Mouse (Mus musculus) activated CD4-positive, CD25-positive, alpha-beta regulatory T cell, adult 4 months (primary cell): ENCODE results near the gene Crabp1. TPM values are rescaled to one million over a fixed set of nuclear protein-coding genes. Genes with fewer than 3 reads are reported as not detected.

Experiments used
- ATAC-seq: one replicate; pipeline ENCODE4 v1.8.0; 2017
- polyA plus RNA-seq, 2 experiments: library from polyadenylated mRNA; unstranded; fragments of 100-300 nt; shearing (Covaris generic); gene quantifications; one replicate each; pipeline ENCODE4 v1.2.1; 2017

Gene Crabp1
- not detected for polyA plus RNA-seq

DNA sequence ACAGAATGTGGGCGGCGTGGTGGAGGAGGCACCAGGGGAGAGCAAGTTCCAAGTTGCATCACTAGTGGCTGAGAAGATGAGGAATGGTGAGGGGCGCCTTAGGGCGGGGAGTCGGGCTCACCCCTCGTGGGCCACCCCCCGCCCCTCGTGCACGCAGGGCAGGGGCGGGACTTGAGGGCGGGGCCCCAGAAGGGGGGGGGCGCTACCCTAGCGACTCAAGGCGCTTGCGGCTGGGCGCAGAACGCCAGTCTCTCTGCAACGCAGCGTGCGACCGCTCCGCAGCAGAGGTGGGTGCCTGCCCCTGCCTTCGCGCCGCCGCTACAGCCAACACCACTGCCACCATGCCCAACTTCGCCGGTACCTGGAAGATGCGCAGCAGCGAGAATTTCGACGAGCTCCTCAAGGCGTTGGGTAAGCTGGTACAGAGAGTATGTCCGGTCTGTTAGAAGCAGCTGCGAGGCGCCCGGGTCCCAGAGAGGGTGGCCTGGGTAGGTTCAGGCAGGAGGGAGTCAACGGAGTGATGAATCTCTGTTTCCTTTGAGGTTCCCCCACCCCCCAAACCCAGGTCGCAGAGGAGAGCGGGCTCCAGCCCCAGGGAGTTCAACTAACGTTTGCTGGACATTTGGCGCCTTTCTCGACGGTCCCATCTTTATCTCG, at the start of gene Crabp1:
Crabp1 (plus strand) TSS at position 188 of the 657 bp plus-strand sequence.
- no peak for ATAC-seq

DNA sequence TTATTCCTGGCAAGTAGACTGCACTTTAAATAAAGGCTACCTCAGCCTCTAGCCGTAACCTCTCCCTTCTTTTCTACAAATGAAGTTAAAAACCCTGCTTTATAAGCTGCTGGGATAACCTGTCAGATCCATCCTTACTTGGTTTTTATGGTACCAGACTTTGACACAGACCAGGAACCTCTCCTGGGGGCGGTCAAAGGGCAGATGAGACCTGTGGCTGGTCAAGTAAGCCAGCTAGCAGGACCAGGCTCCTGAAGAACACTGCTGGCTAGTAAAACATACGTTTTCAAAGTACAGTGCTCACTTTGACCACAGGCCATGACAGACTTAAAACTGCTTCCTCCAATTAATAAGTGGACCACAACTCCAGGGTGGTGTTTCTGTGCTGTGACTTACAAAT, 48.8 kb upstream of the Crabp1 start:
- no peak for ATAC-seq

DNA sequence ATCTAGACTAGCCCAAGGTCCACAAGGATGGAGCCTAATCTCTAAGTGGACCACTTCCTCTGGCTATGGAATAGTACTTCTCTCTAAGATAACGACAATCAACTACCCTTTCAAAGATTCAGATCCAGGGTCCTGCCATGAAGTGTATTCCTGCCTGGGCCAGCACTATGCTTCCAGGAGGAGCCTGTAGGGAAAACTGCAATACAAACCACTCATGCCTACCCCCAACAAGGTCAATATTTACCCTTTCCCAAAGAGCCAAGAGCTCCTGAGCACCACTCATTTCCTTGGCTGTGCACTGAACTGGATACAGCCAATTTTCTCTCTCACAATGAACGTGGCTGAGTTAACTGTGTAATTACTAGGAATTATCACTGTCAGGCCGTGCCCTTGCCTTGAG, 47.0 kb upstream of the Crabp1 start:
- no peak for ATAC-seq

DNA sequence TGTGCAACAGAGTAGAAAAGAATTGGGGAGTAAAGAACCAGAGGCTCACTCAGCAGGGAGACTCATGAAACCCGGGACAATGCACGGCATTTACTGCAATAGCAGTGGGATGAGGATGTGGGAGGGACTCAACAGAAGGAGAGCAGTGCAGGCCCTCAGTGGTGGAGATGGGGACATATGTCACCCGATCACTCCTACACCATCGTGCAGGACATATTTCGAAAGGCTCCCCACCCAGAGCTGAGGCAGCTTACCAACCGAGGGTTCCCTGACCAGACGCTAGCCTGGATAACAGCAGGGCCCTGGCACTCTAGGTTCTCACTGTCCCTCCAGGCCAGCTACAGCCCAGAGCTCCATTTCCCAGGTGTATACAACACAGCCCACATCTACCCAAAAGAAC, 42.4 kb upstream of the Crabp1 start:
- ATAC-seq: no peak

DNA sequence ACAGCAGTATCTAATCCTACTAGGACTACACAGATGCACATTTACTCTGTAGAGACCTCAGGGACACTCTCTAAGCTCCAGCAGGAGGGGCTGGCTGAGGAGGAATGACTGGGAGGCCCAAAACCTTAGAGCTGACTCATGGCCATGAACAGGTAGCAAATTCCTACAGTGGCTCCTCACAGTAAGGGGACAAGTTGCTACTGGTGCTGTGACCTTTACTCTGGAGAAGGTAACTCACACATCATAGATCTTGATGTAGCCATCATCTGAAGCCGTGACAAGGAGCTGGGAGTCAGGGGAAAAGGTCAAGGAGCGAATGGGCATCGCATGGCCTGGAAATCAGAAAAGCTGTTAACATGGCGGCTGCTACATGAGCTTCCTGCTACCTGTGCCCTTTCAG, 42.0 kb upstream of the Crabp1 start:
- ATAC-seq: no peak

DNA sequence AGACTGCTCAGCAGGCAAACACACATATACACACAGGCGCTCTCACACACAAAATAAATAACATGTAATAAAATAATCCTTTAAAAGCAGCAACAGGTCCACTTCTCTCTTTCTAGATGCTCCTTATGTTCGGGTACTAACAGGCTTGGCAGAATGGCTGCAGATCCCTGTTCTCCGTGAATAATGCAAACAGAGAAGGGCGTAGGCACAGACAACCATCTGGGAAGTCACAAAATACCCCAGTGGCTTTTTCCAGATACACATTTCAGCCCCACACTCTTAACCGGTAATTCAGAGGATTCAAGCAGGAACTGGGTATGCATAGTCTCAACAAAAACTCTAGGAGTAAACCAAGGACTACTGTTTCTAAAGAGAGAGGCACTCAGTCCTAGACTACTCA, 38.2 kb upstream of the Crabp1 start:
- no peak for ATAC-seq

DNA sequence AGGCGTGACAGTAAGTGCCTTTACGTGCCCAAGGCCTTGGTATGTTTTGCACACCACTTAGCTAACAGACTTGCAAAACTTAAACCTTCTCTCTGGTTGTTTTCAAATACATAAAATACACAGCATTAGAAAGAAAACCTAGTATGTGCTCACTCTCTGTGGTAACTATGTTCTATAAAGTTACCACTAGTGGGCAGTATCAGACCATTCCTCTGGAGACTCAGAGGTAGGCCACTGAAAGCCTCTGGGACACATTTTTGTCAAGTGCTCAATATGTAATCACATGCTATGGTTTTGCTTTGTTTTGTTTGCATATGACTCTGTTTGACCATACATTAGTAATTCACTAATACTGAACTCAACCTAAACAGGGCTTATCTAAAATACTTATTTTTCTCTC, 32.4 kb upstream of the Crabp1 start:
- no peak for ATAC-seq

DNA sequence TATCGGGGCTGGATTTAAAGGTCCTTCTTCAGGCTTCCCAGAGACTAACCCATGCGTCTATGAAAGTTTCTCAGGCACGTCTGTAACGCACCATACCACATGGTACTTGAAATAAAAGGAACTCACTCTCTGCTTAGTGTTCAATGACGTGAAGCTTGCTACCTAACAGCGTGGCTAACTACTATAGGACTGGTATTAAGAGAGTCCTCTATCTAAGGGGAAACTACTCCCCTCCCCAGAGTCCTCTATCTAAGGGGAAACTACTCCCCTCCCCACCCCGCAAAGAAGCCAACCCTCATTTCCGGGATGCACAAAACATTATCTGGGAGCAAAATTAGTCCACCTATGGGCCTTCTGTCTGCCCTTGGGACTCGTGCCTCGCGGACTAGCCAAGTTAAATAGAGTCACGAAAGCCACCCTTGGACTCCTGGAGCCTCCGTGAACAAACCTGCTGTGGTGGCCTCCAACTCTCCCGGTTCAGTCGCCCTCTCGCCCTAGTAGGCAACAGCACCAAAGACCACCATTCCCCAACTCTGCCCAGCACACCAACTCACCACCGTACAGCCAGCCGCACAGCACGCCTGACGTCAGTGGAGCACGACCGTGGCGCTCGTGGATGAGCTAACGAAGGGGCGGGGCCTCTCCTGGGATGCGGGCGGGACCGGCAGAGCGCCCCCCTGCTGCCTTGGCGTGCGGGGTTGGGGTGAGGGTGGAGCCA, 30.5 kb upstream of the Crabp1 start, which contains the start of gene Wdr61:
Wdr61 (minus strand) TSS at position 599 of the 718 bp plus-strand sequence.
- ATAC-seq: peak; percentile 85

DNA sequence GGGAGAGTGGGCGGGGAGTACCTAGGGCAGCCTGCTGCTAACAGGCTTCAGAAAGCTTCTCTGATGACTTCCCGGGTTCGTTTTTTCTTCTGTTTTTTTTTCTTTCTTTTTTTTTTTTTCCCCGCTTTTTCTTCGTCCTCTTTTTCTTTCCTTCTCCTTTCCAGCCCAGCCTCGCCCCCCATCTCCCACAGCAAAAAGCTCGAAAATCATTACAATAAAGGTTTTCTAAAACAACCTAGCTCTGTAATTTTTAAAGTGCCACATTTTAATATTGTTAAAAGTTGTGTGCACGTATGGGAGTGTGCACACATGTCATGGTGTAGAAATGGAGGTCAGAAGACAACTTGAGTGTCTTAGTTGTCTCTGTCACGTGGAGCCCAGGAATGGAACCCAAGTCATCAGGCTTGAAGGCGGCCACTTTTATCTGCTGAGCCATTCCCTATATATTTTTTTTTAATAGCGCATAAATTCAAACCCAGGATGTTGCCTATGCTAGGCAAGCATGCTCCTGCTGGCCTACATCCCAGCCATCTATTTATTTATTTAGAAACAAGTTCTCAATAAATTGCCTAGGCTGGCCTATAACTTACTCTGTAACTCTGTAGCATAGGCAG, 29.8 kb upstream of the Crabp1 start:
- no peak for ATAC-seq

DNA sequence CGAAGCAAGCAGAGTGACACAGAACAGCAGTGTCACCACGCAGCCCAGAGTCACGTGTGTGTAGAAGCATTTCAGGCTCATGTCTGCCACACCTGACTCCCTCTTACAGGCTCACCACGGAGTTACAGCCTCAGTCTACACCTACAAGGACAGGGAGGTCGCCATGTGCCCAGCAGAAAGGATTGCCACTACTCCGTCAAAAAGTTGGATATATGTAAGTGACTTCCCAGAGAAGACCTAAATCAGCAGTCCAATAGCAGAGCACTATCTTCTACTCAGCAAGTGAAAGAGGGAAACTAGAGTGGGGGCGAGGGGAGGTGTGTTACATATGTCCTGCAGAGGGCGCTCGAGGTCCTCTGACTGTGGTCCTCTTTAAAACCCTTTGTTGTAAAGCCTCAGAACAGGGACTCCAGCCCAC, 28.3 kb upstream of the Crabp1 start:
- ATAC-seq: no peak

DNA sequence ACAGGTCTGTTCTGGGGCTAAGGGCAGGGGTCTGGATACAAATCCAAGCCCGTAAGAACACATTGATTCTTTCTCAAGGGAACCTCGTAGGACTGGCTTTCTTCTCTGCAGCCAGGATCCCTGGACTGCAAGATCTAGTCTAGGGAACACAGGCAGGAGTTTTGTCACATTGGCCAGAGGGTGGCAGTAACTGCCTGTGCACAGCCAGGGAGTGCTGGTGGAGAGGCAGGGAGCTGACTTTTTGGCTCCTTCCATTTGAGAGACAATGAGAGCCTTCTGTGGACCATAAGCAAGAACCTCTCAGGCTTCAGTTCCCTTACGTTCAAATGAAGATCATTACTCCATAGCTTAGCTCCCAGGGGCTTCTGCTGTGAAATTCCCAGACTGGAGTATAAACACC, 26.2 kb upstream of the Crabp1 start:
- no peak for ATAC-seq

DNA sequence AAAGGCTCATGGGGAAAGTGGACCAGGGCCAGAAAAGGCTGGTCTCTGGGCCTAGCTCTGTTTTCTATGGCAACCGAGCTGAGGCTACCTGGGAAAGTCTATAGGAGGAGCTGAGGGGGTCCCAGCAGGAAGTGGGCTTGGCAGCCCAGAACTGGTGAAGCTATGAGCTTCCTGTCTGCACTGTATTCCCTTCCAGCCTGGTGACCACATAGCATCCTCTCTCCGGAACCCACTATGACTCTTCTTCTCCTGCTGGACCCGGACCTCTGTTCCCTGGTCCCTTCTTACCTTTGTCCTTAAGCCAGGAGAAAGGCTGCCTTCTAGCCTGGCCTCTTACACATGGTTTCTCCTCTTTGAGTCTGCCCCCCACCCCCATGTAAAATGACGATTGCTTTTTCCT, 20.7 kb upstream of the Crabp1 start:
- ATAC-seq: no peak

DNA sequence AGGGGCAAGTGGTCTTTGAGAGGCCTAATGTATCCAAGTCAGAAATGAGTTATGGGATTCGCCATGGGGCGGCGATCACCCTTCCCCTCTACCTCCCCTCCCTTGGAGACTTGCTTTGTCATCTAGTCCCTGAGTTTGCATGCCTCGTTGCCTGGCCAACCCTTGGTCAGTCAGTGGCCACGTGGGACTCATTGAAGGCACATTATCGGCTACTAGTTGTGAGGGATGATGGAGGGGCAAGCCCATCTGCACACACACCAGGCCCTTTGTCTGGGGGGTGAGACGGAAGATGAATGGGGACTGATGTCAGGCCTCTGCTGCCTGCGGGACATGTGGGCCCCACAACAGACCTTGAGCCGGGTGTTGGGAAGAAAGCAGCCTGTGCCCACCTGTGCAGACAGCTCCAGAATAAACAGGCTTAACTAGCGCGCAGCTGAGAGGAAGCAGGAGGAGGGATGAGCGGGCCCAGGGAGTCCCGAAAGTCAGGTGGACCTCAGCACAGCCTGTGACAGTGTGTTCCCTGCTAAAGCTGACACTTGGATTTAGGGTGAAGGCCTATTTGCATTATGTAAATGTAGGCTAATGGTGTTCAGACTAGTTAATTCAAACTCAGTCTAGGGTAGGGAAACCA, 18.7 kb upstream of the Crabp1 start:
- ATAC-seq: no peak

DNA sequence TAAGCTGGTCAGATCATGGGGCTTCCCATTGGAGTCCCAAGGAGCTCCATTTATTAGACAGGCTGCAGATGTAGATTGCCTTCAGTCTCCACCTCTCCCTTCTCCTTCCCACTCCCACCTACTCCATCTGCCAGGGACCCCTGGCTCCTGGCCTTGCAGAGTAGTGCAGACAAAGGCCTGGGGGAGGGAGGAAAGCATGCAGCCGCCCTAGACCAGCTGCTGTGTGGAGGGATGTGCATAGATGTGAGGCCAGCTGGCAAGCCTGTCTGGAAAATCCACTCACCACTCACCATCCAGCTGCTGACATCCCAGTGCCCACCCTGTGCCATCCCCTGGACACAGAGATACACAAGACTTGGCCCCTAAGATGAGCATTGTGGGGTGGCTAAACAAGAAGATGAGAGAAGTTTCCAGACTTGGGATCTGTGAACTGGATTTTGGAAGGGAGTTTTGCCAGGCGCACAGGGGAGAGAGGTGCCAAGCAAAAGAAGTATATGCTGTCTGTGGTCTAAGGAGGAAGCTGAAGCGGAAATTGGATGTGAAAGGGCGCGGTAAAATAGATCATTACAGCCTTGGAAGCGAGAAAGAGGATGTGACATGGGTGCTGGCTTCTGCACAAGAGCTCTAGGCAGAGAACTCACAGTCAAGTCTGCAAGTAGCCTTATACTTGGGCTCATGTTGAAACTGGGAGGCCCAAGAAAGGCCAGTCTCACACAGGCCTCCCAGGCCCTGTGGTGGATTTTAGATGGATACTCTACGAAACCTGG, 14.2 kb upstream of the Crabp1 start:
- ATAC-seq: no peak

DNA sequence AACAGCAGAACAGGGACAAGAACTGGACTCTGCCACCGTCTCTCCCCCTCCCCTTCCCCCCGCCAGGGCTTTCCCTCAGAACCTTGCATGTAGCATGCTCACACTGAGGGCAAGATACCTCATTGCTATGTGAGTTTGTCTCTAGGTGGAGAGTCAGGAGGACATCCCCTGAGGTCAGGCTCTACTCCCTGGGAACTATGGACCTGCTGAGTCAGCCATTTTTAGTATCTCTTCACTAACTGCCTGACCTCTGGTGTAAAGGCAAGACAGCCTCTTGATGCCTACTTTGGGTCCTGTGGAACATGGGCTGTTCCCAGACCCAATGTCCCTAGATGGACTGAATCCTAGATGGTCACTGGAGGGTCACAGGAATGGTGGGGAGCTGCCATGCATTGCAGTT, 12.9 kb upstream of the Crabp1 start:
- ATAC-seq: no peak

DNA sequence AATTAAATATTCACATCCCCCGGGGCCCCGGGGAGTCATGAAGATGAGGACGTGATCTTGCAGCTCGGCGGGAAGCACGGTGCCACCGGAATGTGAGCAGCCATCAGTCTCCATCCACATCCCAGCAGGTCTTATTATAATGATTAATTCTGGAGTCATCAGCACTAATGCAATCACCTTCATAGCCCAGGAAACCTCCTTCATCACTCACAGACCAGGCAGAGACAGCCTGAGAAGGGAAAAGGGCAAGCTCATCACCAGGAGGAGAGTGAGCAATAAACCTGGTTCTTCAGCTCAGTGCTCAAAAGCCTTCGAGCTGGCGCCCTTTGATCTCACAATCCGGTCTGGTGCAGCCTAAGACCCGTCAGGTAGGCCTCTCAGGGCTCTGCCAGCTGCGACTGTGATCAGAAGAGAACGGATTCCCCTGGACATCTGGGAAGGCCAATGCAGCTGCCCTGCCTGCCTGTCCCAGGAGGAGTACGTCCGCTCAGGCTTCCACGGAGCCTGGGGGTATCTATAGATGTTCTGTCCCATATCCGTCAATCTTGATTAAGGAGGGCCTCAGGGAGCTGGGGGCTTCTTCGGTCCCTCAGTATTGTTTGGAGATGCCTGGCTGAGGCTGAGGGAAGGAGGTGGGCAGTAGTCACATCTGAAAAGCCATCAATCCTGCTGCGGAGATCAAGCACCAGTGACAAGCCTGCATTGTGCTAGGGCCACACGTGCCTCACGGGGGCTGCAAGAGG, 12.2 kb upstream of the Crabp1 start:
- ATAC-seq: no peak

DNA sequence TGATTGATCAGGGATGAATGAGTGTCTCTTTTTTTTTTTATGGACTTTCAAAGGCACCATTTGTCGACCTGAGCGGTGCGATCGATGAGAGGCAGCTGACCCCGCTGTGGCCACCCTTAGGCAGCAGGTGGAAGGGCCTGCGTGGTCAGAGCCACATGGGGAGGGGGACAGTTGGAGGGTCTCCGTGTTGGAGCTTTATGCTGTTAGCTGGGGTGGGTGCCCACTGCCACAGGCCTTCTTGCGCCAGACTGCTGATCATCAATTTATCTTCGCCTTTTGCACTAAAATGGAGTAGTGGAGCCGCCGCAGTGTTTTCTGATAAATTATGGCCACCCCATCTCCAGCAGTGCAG, 11.6 kb upstream of the Crabp1 start:
- no peak for ATAC-seq

DNA sequence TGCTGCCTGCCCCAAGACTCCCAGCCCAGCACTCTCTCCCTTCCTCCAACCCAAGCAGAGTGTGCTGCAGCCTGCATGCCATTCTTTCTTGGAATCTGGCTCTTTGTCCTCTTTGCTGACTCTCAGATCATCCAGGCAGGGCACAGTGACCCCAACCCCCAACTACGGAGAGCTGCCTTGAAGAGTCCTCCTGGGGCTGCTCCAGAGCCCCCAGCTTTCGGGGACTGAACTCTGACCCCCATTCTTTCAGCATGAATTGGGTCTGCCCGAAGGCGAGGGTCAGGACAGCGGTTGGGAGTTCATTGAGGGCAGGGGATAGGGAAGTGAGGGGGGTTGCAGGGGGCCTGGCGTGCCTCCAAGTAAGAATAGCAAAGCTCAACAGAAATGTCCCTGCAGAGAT, 5.0 kb upstream of the Crabp1 start:
- ATAC-seq: no peak

DNA sequence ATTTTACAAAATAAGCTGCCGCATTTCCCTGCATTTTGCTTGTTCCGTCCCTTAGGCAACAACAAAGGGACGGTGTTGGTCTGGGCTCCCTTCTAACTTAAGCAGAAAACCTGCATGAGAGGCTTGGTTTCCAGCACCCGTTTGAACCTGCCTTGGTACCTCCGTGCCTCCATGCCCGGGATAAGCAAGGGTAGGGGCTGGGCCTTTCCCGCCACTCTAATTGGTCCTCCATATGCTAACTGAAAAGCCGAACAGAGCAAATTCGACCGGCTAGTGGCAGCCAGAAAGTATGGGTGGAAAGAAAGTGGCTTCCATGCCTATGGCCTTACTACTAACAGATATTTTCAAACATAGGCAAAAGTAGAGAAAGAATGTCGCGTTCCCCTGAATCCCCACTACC, 457 bp upstream of the Crabp1 start:
- ATAC-seq: no peak

DNA sequence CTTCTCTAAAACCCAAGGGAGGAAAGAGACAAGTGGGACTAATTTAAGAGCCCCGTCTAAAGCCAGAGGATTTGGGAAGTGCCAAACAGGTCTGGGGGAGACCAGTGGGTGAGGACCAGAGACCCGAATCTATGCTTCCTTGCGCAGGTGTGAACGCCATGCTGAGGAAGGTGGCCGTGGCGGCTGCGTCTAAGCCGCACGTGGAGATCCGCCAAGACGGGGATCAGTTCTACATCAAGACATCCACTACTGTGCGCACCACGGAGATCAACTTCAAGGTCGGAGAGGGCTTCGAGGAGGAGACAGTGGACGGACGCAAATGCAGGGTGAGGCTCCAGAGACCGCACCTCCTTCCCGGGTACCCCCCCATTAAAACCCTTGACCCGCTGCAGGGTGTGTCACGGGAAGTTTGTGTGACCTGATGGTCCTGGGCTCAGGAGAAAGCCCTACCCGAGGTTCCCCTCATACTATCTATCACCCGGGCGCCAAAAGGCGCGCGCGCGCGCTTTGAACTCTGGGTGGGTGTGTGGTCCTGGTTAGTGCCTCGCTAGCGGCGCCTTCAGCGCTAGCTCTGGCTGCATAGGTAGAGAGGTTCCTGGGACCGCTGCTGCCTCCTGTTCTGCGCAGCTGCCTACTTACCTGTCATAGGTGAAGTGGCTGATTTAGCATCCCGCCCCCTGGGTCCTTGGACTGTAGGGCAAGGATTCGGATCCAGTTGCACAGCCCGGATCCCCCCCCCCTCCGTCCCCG, 963 bp downstream of the Crabp1 start:
- ATAC-seq: no peak

DNA sequence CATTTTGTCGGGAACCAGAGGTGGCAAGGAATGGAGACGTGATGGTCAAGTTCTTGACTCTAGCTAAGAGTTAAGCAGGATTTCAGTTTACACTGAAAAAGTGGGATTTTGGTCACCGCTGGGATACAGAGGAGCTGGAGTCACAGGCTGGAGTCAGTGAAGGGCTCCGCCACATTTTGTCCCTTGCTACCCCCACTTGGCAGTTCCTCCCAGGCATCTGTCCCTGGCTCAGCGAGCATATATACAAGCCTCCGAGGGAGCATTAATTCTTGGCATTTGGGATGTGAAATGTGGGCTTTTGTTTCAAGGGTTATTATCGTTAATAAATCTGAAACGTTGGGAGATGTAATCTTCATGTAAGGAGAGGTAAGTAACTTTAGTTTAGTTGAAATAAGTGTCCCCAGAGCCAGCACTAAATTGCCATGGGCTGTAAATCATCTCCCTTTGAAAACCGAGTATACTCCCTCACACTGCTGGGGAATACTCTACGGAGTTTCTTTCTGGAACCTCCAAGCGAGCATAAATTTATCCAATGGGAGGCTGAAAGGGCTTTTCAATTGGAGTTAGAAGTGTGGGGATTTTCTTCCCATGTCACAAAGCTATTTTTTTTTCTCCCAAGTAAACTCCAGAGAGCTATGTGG, 5.7 kb downstream of the Crabp1 start:
- ATAC-seq: no peak
